Mouse (Mus musculus) kidney, embryonic 15.5 days (tissue): ENCODE results near the gene Gdap1l1. TPM values are rescaled to one million over a fixed set of nuclear protein-coding genes. Genes with fewer than 3 reads are reported as not detected.
"Not testable (repeated sequence)": the region's sequence is repeated elsewhere in the genome, so short reads cannot be mapped to it uniquely, and the experiment has no call there.

ENCODE experiments used
- ATAC-seq: fragments of 200-750 bp; cut with Nextera tagmentation; replicated peaks from 2 replicates; pipeline ENCODE4 v1.8.0; 2017; ENCODE audit warnings: moderate TSS enrichment; ENCODE audit not compliant: low FRiP score
- H3K27ac ChIP-seq: fragments of 300-500 bp; sonication (generic); 2 replicates; pipeline ENCODE4 v1.5.1; 2015; ENCODE audit warnings: mild to moderate bottlenecking, inconsistent platforms
- H3K27me3 ChIP-seq: fragments of 300-500 bp; sonication (generic); 2 replicates; pipeline ENCODE4 v1.6.1; 2015; ENCODE audit warnings: inconsistent platforms
- H3K36me3 ChIP-seq: fragments of 300-500 bp; sonication (generic); 2 replicates; pipeline ENCODE4 v1.6.1; 2015; ENCODE audit warnings: inconsistent platforms
- H3K4me1 ChIP-seq: fragments of 300-500 bp; sonication (generic); 2 replicates; pipeline ENCODE4 v1.6.1; 2015; ENCODE audit warnings: inconsistent platforms
- H3K4me2 ChIP-seq: fragments of 300-500 bp; sonication (generic); 2 replicates; pipeline ENCODE4 v1.6.1; 2015; ENCODE audit warnings: moderate library complexity, mild to moderate bottlenecking, inconsistent platforms
- H3K4me3 ChIP-seq: fragments of 300-500 bp; sonication (generic); replicated peaks from 2 replicates; pipeline ENCODE4 v1.5.1; 2015; ENCODE audit warnings: mild to moderate bottlenecking, inconsistent platforms
- H3K9ac ChIP-seq: fragments of 300-500 bp; sonication (generic); 2 replicates; pipeline ENCODE4 v1.6.1; 2015; ENCODE audit warnings: mild to moderate bottlenecking, inconsistent platforms
- H3K9me3 ChIP-seq: fragments of 300-500 bp; sonication (generic); replicated peaks from 2 replicates; pipeline ENCODE4 v1.6.1; 2016; ENCODE audit warnings: inconsistent platforms
- WGBS: fragments of 180-500 bp; shearing (Covaris S2); methylation state at CpG from one replicate; pipeline ENCODE4 v1.1.7; 2015; ENCODE audit warnings: mixed read lengths; 5-methylcytosine and 5-hydroxymethylcytosine counted together
- polyA plus RNA-seq: library from polyadenylated mRNA; unstranded; fragments of >200 nt; fragmentation: Nextera tagmentation; extraction: Ambion mirVana; gene quantifications from 2 replicates; pipeline ENCODE4 v1.2.1, GENCODE M21; 2015

The Gdap1l1 gene
- polyA plus RNA-seq, 1 experiment from 2014 or later = 2.8 TPM

- Histone ChIP-seq H3K4me1 (no peaks in the 10 kb centered on the region), H3K4me3 (no peak overlapping the region), H3K9ac (no peak overlapping the region), H3K4me2 (no peak overlapping the region), H3K27ac (no peak overlapping the region), H3K36me3 (no peaks in the 10 kb centered on the region), H3K9me3 (no peaks in the 10 kb centered on the region), H3K27me3 (peaks cover 9% of the 10 kb centered on the region)
- no peak for ATAC-seq
- WGBS = 89% methylated on average over 13 of the region's 13 CpGs
These were observed 15.1 kb downstream of the Gdap1l1 start for GRCm38 (mm10) chr2:163453378-163453777.

- 48% methylated on average over 27 of the region's 27 CpGs for WGBS
- ATAC-seq = no peak
- Histone ChIP-seq H3K4me1 (no peaks in the 10 kb centered on the region), H3K27me3 (peaks cover 20% of the 10 kb centered on the region), H3K4me2 (no peak overlapping the region), H3K36me3 (no peaks in the 10 kb centered on the region), H3K27ac (no peak overlapping the region), H3K9me3 (no peaks in the 10 kb centered on the region), H3K4me3 (no peak overlapping the region), H3K9ac (no peak overlapping the region)
These were observed 20.4 kb downstream of the Gdap1l1 start for GRCm38 (mm10) chr2:163458539-163459265.

- H3K36me3 ChIP-seq = no peaks in the 10 kb centered on the region
- no peak overlapping the region for H3K4me3 ChIP-seq
- no peak overlapping the region for H3K27ac ChIP-seq
- no peak overlapping the region for H3K4me2 ChIP-seq
- no peaks in the 10 kb centered on the region for H3K9me3 ChIP-seq
- H3K27me3 ChIP-seq = peaks cover 20% of the 10 kb centered on the region
- 45% methylated on average over 10 of the region's 10 CpGs for WGBS
- H3K4me1 ChIP-seq = no peaks in the 10 kb centered on the region
- H3K9ac ChIP-seq = no peak overlapping the region
- no peak for ATAC-seq
These were observed 21.1 kb downstream of the Gdap1l1 start for GRCm38 (mm10) chr2:163459380-163459779.

GRCm38 (mm10) chr2:163460622-163461021, 22.3 kb downstream of the Gdap1l1 start:
- WGBS = 89% methylated on average over 8 of the region's 8 CpGs
- H3K9me3 ChIP-seq = no peaks in the 10 kb centered on the region
- no peak overlapping the region for H3K27ac ChIP-seq
- H3K4me3 ChIP-seq = no peak overlapping the region
- H3K9ac ChIP-seq = no peak overlapping the region
- H3K27me3 ChIP-seq = peaks cover 20% of the 10 kb centered on the region
- H3K4me2 ChIP-seq = no peak overlapping the region
- no peak for ATAC-seq
- no peaks in the 10 kb centered on the region for H3K4me1 ChIP-seq
- no peaks in the 10 kb centered on the region for H3K36me3 ChIP-seq

GRCm38 (mm10) chr2:163461307-163461706, 23.0 kb downstream of the Gdap1l1 start:
- not testable (repeated sequence) for H3K4me1 ChIP-seq, H3K9ac ChIP-seq, H3K36me3 ChIP-seq, H3K4me3 ChIP-seq, H3K4me2 ChIP-seq, ATAC-seq, H3K9me3 ChIP-seq, H3K27ac ChIP-seq
- 96% methylated on average over 9 of the region's 9 CpGs for WGBS
- H3K27me3 ChIP-seq = peaks cover 20% of the 10 kb centered on the region

GRCm38 (mm10) chr2:163462386-163462785, 24.1 kb downstream of the Gdap1l1 start:
- Histone ChIP-seq H3K4me3 (no peak overlapping the region), H3K27ac (no peak overlapping the region), H3K27me3 (peaks cover 20% of the 10 kb centered on the region), H3K9me3 (no peaks in the 10 kb centered on the region), H3K4me1 (no peaks in the 10 kb centered on the region), H3K9ac (no peak overlapping the region), H3K36me3 (0 out of 2 replicates have a peak, but pooled peaks cover 2% of the 10 kb centered on the region), H3K4me2 (no peak overlapping the region)
- no peak for ATAC-seq
- WGBS = 83% methylated on average over 5 of the region's 5 CpGs

- Histone ChIP-seq H3K4me2 (no peak overlapping the region), H3K4me3 (no peak overlapping the region), H3K9ac (no peak overlapping the region), H3K27ac (no peak overlapping the region), H3K27me3 (peaks cover 20% of the 10 kb centered on the region), H3K4me1 (no peaks in the 10 kb centered on the region), H3K9me3 (no peaks in the 10 kb centered on the region), H3K36me3 (peaks cover 5% of the 10 kb centered on the region)
- ATAC-seq = no peak
- WGBS = 75% methylated on average over 11 of the region's 11 CpGs
These were observed 24.5 kb downstream of the Gdap1l1 start for GRCm38 (mm10) chr2:163462801-163463200.

GRCm38 (mm10) chr2:163463251-163463769, 25.0 kb downstream of the Gdap1l1 start:
- ATAC-seq = no peak
- no peaks in the 10 kb centered on the region for H3K9me3 ChIP-seq

GRCm38 (mm10) chr2:163463998-163464397, 25.7 kb downstream of the Gdap1l1 start:
- Histone ChIP-seq H3K9ac (no peak overlapping the region), H3K27me3 (peaks cover 8% of the 10 kb centered on the region), H3K4me2 (no peak overlapping the region), H3K4me3 (no peak overlapping the region), H3K9me3 (no peaks in the 10 kb centered on the region), H3K4me1 (no peaks in the 10 kb centered on the region), H3K27ac (no peak overlapping the region), H3K36me3 (peaks cover 17% of the 10 kb centered on the region)
- WGBS = 73% methylated on average over 4 of the region's 4 CpGs
- no peak for ATAC-seq

More at GRCm38 (mm10) chr2:163463251-163463769, 25.0 kb downstream of the Gdap1l1 start:
- Histone ChIP-seq H3K4me3 (no peak overlapping the region), H3K27me3 (peaks cover 15% of the 10 kb centered on the region), H3K27ac (no peak overlapping the region), H3K36me3 (peaks cover 10% of the 10 kb centered on the region), H3K4me1 (no peaks in the 10 kb centered on the region), H3K9ac (no peak overlapping the region), H3K4me2 (no peak overlapping the region)
- WGBS = 61% methylated on average over 10 of the region's 10 CpGs

- 65% methylated on average over 6 of the region's 6 CpGs for WGBS
- Histone ChIP-seq H3K4me2 (no peak overlapping the region), H3K27ac (no peak overlapping the region), H3K27me3 (peaks cover 3% of the 10 kb centered on the region), H3K4me1 (no peaks in the 10 kb centered on the region), H3K9ac (no peak overlapping the region), H3K9me3 (no peaks in the 10 kb centered on the region), H3K4me3 (no peak overlapping the region), H3K36me3 (peaks cover 23% of the 10 kb centered on the region)
- ATAC-seq = no peak
These were observed 26.3 kb downstream of the Gdap1l1 start for GRCm38 (mm10) chr2:163464562-163464961.

GRCm38 (mm10) chr2:163466771-163467170, 28.5 kb downstream of the Gdap1l1 start:
- Histone ChIP-seq H3K4me3 (no peak overlapping the region), H3K27ac (no peak overlapping the region), H3K4me1 (peaks cover 8% of the 10 kb centered on the region), H3K9me3 (no peaks in the 10 kb centered on the region), H3K9ac (no peak overlapping the region), H3K36me3 (peaks cover 26% of the 10 kb centered on the region), H3K27me3 (no peaks in the 10 kb centered on the region), H3K4me2 (no peak overlapping the region)
- ATAC-seq = no peak
- 78% methylated on average over 8 of the region's 8 CpGs for WGBS

GRCm38 (mm10) chr2:163467585-163467984, 29.3 kb downstream of the Gdap1l1 start:
- Histone ChIP-seq H3K4me3 (no peak overlapping the region), H3K27me3 (no peaks in the 10 kb centered on the region), H3K36me3 (peaks cover 26% of the 10 kb centered on the region), H3K27ac (no peak overlapping the region), H3K9ac (no peak overlapping the region), H3K4me1 (peaks cover 9% of the 10 kb centered on the region), H3K4me2 (no peak overlapping the region), H3K9me3 (no peaks in the 10 kb centered on the region)
- no peak for ATAC-seq
- 85% methylated on average over 6 of the region's 6 CpGs for WGBS
